Mouse (Mus musculus): Measurements from ENCODE around the gene Wasl. TPM values are rescaled to one million over a fixed set of nuclear protein-coding genes. Genes with fewer than 3 reads are reported as not detected.

Wasl gene
- polyA plus RNA-seq, 1 experiment from 2014 or later = 74.3 TPM

DNA sequence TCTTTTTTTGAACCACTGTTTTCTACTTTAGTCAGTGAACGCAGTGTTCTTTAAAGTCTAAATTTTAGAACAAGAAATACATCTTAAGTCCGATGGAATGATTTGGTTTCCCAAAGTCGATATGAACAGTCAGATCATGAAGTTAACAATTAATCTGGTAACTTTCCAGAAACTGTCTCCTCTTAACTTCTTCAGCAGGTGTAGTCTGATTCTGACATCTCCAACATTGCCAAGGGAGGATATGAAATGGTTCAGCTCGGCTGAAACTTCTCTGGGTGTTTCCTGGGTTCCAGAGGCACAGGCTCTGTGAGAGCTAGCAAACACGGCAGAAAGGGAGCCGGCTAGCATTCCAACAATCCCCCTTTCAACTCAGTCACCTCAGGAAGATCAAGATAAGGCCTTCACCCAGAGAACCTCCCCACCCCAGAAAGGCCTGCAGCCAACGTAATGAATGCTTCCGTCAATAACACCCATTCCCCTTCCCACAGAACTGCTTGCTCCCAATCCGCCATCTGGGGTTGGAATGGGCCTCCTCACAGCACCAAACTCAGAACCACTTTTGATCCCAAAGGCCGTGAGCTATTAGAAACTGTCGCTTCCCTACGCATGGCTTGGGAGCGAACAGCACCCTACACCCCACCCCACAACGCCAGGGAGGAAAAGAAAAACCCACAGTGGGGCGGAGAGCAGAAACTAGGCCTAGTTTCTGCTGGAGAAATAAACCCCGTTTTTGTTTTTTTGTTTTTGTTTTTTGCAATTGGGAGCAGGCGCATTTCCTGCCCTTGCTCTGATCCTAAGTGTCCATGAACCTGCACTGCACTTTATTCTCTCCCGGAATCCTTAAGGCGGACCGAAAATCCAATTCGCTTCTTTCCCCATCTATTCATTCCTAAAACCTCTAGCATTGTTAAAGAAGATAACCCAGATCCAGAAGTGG, 1.3 kb downstream of the Wasl start:
- H3K4me3 ChIP-seq (replicated peaks) = peak overlapping the region; percentile 91
- peak overlapping the region; percentile 75 for H3K4me2 ChIP-seq (replicated peaks)
- no peak for ATAC-seq
- H3K9me3 ChIP-seq = no peaks in the 10 kb centered on the region
- no peaks in the 10 kb centered on the region for H3K27me3 ChIP-seq (replicated peaks)
- peak overlapping the region; percentile 97 for H3K27ac ChIP-seq
- H3K36me3 ChIP-seq = no peaks in the 10 kb centered on the region
- H3K4me1 ChIP-seq (replicated peaks) = 0 out of 2 replicates have a peak, but pooled peaks cover 3% of the 10 kb centered on the region
- H3K9ac ChIP-seq = peak overlapping the region; percentile 98
- 7% methylated on average over 21 of the region's 21 CpGs for WGBS

- no peaks in the 10 kb centered on the region for H3K27me3 ChIP-seq (replicated peaks)
- no peak overlapping the region for H3K4me3 ChIP-seq (replicated peaks)
- ATAC-seq = no peak
- peak overlapping the region; percentile 23 for H3K4me2 ChIP-seq (replicated peaks)
- no peak overlapping the region for H3K27ac ChIP-seq
- H3K36me3 ChIP-seq = no peaks in the 10 kb centered on the region
- WGBS = 38% methylated on average over 4 of the region's 4 CpGs
- H3K9me3 ChIP-seq = no peaks in the 10 kb centered on the region
- no peak overlapping the region for H3K9ac ChIP-seq
- 0 out of 2 replicates have a peak, but pooled peaks cover 3% of the 10 kb centered on the region for H3K4me1 ChIP-seq (replicated peaks)
Observed at GRCm38 (mm10) chr6:24662483-24662882, 2.3 kb downstream of the Wasl start.

DNA sequence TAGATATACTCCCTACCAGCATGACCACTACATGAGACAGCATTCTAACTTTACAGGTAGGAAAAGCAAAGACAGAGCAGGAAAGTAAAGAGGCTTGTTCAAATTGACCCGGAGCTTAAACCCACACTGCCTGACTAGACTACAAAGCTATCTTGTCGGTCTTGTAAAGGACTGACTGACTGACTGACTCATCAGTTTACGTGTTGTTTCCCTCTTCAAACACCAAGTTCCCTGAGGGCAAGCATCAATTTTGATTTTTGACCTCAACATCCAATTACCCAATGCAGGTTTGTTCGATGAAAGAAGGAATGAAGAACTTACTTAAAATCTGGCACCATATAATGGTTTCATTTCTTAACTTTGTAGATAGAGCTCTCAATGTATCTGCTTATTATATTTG, 2.9 kb downstream of the Wasl start:
- Histone ChIP-seq H3K9ac (no peak overlapping the region), H3K4me3 (replicated peaks) (no peak overlapping the region), H3K27me3 (replicated peaks) (no peaks in the 10 kb centered on the region), H3K4me2 (replicated peaks) (no peak overlapping the region), H3K27ac (no peak overlapping the region), H3K4me1 (replicated peaks) (0 out of 2 replicates have a peak, but pooled peaks cover 3% of the 10 kb centered on the region), H3K36me3 (no peaks in the 10 kb centered on the region), H3K9me3 (no peaks in the 10 kb centered on the region)
- WGBS = 72% methylated on average over 4 of the region's 4 CpGs
- no peak for ATAC-seq

DNA sequence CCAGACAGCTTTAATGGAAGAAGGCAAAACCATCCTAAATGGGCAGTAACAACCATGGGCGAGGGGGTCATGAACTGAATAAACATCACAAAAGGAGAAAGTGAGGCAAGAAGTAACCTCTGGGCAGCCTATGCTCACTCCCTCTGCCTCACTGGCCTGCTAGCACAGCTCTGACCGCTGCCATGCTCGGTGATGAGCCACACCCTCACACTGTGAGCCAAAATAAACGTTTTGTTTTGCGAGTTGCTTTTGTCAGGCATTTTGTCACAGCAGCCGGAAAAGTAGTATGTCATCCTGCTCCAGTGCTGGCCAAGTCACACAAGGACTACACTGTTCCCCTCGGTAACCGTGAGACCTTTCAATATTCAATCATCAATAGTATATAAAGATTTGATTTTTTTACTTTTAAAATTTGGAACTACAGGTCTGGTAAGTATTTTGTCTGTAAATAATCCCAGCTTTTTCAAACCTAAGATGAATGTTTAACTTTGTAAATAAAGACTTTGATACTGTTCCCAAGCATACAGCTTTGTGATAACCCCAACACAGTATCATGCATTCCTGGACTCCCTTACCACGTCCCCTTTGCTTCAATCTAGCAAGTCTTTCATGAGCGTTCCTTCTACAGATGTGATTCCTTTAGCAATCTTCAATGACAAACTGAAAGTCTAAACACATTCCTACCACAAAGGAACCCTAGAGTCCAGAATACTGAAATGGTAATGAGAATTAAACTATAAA, 7.0 kb downstream of the Wasl start:
- Histone ChIP-seq H3K27me3 (replicated peaks) (no peaks in the 10 kb centered on the region), H3K9ac (no peak overlapping the region), H3K36me3 (no peaks in the 10 kb centered on the region), H3K9me3 (no peaks in the 10 kb centered on the region), H3K27ac (no peak overlapping the region), H3K4me2 (replicated peaks) (no peak overlapping the region), H3K4me1 (replicated peaks) (0 out of 2 replicates have a peak, but pooled peaks cover 4% of the 10 kb centered on the region), H3K4me3 (replicated peaks) (no peak overlapping the region)
- ATAC-seq = peak; percentile 44
- 65% methylated on average over 10 of the region's 10 CpGs for WGBS

GRCm38 (mm10) chr6:24656094-24656493, 8.7 kb downstream of the Wasl start:
- Histone ChIP-seq H3K4me3 (replicated peaks) (no peak overlapping the region), H3K4me1 (replicated peaks) (0 out of 2 replicates have a peak, but pooled peaks cover 2% of the 10 kb centered on the region), H3K36me3 (no peaks in the 10 kb centered on the region), H3K4me2 (replicated peaks) (no peak overlapping the region), H3K27me3 (replicated peaks) (no peaks in the 10 kb centered on the region), H3K9ac (no peak overlapping the region), H3K9me3 (no peaks in the 10 kb centered on the region), H3K27ac (no peak overlapping the region)
- ATAC-seq = no peak
- WGBS = 63% methylated on average over 1 of the region's 1 CpGs

DNA sequence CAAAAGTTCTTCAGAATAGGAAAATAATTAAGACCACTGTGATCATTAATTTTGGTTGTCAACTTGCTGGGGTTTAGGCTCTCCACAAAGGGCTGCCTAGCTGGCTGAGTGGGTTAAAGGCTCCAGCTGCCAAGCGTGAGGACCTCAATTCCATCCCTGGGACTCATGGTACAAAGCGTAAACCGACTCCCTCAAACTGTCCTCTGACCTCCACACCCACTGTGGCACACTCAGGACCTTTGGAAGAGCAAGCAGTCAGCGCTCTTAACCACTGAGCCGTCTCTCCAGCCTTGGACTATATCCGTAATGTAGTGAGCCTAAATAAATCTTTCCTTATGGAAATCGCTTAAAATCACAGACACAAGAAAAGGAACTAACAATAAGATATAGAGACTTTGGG, 13.3 kb downstream of the Wasl start:
- ATAC-seq = peak; percentile 8; the same call in 1 of the 2 replicates
- Histone ChIP-seq H3K36me3 (no peaks in the 10 kb centered on the region), H3K27me3 (replicated peaks) (no peaks in the 10 kb centered on the region), H3K9ac (no peak overlapping the region), H3K9me3 (no peaks in the 10 kb centered on the region), H3K27ac (no peak overlapping the region), H3K4me1 (replicated peaks) (0 out of 2 replicates have a peak, but pooled peaks cover 2% of the 10 kb centered on the region), H3K4me2 (replicated peaks) (no peak overlapping the region), H3K4me3 (replicated peaks) (no peak overlapping the region)
- 69% methylated on average over 7 of the region's 7 CpGs for WGBS

- H3K4me2 ChIP-seq (replicated peaks) = no peak overlapping the region
- no peak overlapping the region for H3K4me3 ChIP-seq (replicated peaks)
- no peaks in the 10 kb centered on the region for H3K27me3 ChIP-seq (replicated peaks)
- ATAC-seq = no peak
- no peaks in the 10 kb centered on the region for H3K9me3 ChIP-seq
- 76% methylated on average over 3 of the region's 3 CpGs for WGBS
- no peaks in the 10 kb centered on the region for H3K4me1 ChIP-seq (replicated peaks)
- no peak overlapping the region for H3K9ac ChIP-seq
- no peaks in the 10 kb centered on the region for H3K36me3 ChIP-seq
- no peak overlapping the region for H3K27ac ChIP-seq
Observed at GRCm38 (mm10) chr6:24650719-24651118, 14.1 kb downstream of the Wasl start.

DNA sequence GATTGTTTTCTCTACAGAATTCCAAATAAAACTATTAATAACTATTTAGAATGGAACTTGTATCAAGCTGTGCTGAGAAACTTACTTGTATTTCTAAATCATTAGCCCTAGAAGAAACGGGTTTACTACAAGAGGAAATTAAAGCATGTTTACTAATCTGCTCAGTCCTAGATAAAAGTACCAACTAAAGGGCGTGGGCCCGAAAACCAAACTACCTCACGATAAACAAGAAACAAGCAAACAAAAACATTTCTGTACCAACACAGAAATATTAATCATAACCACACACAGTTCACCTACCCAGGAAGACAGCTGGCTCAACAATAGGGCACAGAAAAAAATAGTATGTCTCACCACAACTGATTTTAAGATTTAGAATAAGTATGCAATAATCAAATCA, 16.4 kb downstream of the Wasl start:
- Histone ChIP-seq H3K4me2 (replicated peaks) (no peak overlapping the region), H3K4me1 (replicated peaks) (no peaks in the 10 kb centered on the region), H3K4me3 (replicated peaks) (no peak overlapping the region), H3K9me3 (no peaks in the 10 kb centered on the region), H3K36me3 (no peaks in the 10 kb centered on the region), H3K9ac (no peak overlapping the region), H3K27ac (no peak overlapping the region), H3K27me3 (replicated peaks) (no peaks in the 10 kb centered on the region)
- no peak for ATAC-seq
- 87% methylated on average over 4 of the region's 4 CpGs for WGBS

- WGBS = 82% methylated on average over 4 of the region's 4 CpGs
- Histone ChIP-seq H3K4me2 (replicated peaks) (no peak overlapping the region), H3K36me3 (no peaks in the 10 kb centered on the region), H3K27ac (no peak overlapping the region), H3K27me3 (replicated peaks) (no peaks in the 10 kb centered on the region), H3K9ac (no peak overlapping the region), H3K9me3 (no peaks in the 10 kb centered on the region), H3K4me3 (replicated peaks) (no peak overlapping the region), H3K4me1 (replicated peaks) (no peaks in the 10 kb centered on the region)
- ATAC-seq = no peak
Observed at GRCm38 (mm10) chr6:24647103-24647691, 17.6 kb downstream of the Wasl start.

DNA sequence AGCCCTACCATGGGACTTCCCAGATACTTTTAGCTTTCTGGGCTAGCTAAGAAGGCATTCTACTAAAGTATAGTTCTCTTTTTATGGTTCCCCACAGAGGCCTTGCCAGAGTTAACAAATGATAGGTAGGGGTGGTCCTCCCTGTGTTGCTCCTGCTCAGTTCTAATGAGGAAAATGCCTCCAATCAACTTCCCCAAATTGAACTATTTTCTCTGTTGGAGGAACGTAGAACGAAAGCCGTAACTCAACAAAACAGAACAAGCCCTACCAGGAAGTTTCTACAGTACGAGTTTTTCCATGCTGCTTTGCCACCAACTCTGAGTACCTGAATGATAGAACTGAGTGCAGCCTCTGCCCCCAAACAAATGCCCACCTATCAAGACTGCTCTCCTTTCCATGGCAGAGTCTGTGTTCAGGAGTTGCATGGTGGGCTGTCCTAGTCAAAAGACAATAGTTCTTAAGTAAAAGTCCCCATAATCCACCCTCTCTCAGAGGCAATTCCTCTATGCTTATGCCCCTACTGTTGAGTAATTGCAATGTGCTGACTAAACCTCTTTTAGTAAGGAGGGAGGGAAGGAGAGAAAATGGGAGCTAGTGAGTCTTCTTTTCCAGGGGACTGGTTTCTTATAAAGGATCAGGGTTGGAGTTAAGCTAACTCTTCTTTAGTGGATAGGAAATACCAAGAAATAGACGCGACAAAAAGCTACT, 19.3 kb downstream of the Wasl start:
- no peak overlapping the region for H3K27ac ChIP-seq
- no peak overlapping the region for H3K4me3 ChIP-seq (replicated peaks)
- 91% methylated on average over 6 of the region's 6 CpGs for WGBS
- no peak overlapping the region for H3K9ac ChIP-seq
- H3K36me3 ChIP-seq = no peaks in the 10 kb centered on the region
- H3K27me3 ChIP-seq (replicated peaks) = no peaks in the 10 kb centered on the region
- no peak overlapping the region for H3K4me2 ChIP-seq (replicated peaks)
- ATAC-seq = no peak
- no peaks in the 10 kb centered on the region for H3K4me1 ChIP-seq (replicated peaks)
- H3K9me3 ChIP-seq = no peaks in the 10 kb centered on the region

DNA sequence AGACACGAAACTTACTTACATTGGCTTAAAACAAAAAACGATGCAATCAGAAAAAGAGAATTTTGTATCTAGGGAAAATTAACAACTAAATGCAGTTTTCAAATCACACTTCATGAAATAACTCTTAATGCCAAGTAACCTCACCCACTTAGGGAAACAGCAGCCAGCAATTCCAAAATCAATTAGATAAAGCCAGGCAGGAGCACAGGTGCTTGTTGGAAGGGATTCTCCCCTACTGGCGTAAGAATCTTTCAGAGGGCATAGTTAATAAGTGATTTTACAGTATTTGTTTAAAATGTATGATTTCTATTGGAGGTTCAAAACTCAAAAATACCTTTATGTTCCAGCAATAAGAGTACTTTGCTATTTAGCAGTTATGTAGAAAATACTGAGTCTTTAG, 21.8 kb downstream of the Wasl start:
- H3K9ac ChIP-seq = no peak overlapping the region
- no peaks in the 10 kb centered on the region for H3K9me3 ChIP-seq
- H3K27me3 ChIP-seq (replicated peaks) = no peaks in the 10 kb centered on the region
- H3K27ac ChIP-seq = no peak overlapping the region
- H3K4me1 ChIP-seq (replicated peaks) = no peaks in the 10 kb centered on the region
- 91% methylated on average over 3 of the region's 3 CpGs for WGBS
- ATAC-seq = no peak
- no peaks in the 10 kb centered on the region for H3K36me3 ChIP-seq
- H3K4me3 ChIP-seq (replicated peaks) = no peak overlapping the region
- no peak overlapping the region for H3K4me2 ChIP-seq (replicated peaks)

DNA sequence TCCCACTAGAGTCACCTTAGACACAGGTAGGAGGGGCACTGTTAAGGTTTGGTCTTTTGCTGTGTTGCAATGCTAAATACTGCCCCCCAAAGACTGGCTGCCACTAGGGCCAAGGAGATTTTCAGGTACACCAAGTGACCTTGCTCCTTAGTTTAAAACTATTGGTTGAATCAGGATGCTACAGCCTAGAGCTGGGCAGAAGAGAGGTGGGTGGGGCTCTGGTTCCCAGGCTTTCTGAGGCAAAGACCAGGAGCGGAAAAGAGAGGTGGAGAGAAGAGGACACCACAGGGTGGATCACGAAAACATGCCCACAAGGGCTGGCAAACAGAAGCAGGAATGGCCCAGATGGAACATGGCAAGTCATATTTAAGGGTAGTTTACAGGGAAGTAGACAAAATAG, 22.6 kb downstream of the Wasl start:
- WGBS = 85% methylated on average over 2 of the region's 2 CpGs
- no peak for ATAC-seq
- no peak overlapping the region for H3K4me2 ChIP-seq (replicated peaks)

More for the DNA sequence above, 22.6 kb downstream of the Wasl start:
- no peaks in the 10 kb centered on the region for H3K9me3 ChIP-seq
- no peak overlapping the region for H3K27ac ChIP-seq
- no peaks in the 10 kb centered on the region for H3K36me3 ChIP-seq
- no peak overlapping the region for H3K9ac ChIP-seq
- no peaks in the 10 kb centered on the region for H3K4me1 ChIP-seq (replicated peaks)
- no peaks in the 10 kb centered on the region for H3K27me3 ChIP-seq (replicated peaks)
- H3K4me3 ChIP-seq (replicated peaks) = no peak overlapping the region
